Mouse (Mus musculus): Measurements from ENCODE around the gene Ybx2. TPM values are rescaled to one million over a fixed set of nuclear protein-coding genes. Genes with fewer than 3 reads are reported as not detected.

The Ybx2 gene
- polyA plus RNA-seq (2015; fragmentation: Nextera tagmentation; extraction: Ambion mirVana) = 3.6 and 4.6 TPM in 2 replicates

GRCm38 (mm10) chr11:69935137-69935879, at the start of gene Ybx2:
Gene Ybx2, plus strand, starts transcription at chr11:69935796.
- 0 out of 2 replicates have a peak within 1 kb of the TSS, but pooled peaks have one; percentile 11 for H3K27ac ChIP-seq

GRCm38 (mm10) chr11:69886907-69887635, 48.5 kb upstream of the Ybx2 start:
- ATAC-seq (ENCODE audit: insufficient number of reproducible peaks, low FRiP score, low TSS enrichment, low read depth) = no peak
- peaks cover 2% of the 10 kb centered on the region; the same call in 1 of the 2 replicates for H3K4me1 ChIP-seq
- 71% methylated on average over 8 of the region's 8 CpGs for WGBS

More at GRCm38 (mm10) chr11:69935137-69935879, at the start of gene Ybx2:
- WGBS = 2% methylated on average over 40 of the region's 62 CpGs
- Histone ChIP-seq H3K9me3 (no peaks in the 10 kb centered on the region), H3K4me2 (peak within 1 kb of the TSS; percentile 99), H3K9ac (peak within 1 kb of the TSS; percentile 37), H3K36me3 (no peaks in the 10 kb centered on the region), H3K4me1 (peaks cover 48% of the 10 kb centered on the region), H3K27me3 (peaks cover 10% of the 10 kb centered on the region; the same call in 1 of the 2 replicates), H3K4me3 (peak within 1 kb of the TSS; percentile 54)
- ATAC-seq (ENCODE audit: insufficient number of reproducible peaks, low FRiP score, low TSS enrichment, low read depth) = peak; percentile 90

GRCm38 (mm10) chr11:69891482-69891881, 44.1 kb upstream of the Ybx2 start:
- WGBS = 75% methylated on average over 4 of the region's 4 CpGs
- no peaks in the 10 kb centered on the region for H3K27me3 ChIP-seq
- H3K9ac ChIP-seq = no peak overlapping the region
- no peaks in the 10 kb centered on the region for H3K36me3 ChIP-seq
- H3K27ac ChIP-seq = no peak overlapping the region
- H3K4me1 ChIP-seq = peaks cover 2% of the 10 kb centered on the region; the same call in 1 of the 2 replicates
- no peak overlapping the region for H3K4me2 ChIP-seq
- no peak overlapping the region for H3K4me3 ChIP-seq
- no peak for ATAC-seq (ENCODE audit: insufficient number of reproducible peaks, low FRiP score, low TSS enrichment, low read depth)
- no peaks in the 10 kb centered on the region for H3K9me3 ChIP-seq

More at GRCm38 (mm10) chr11:69886907-69887635, 48.5 kb upstream of the Ybx2 start:
- Histone ChIP-seq H3K27me3 (no peaks in the 10 kb centered on the region), H3K27ac (no peak overlapping the region), H3K4me2 (no peak overlapping the region), H3K4me3 (no peak overlapping the region), H3K36me3 (no peaks in the 10 kb centered on the region), H3K9me3 (no peaks in the 10 kb centered on the region), H3K9ac (no peak overlapping the region)

- no peaks in the 10 kb centered on the region for H3K9me3 ChIP-seq
- 55% methylated on average over 5 of the region's 5 CpGs for WGBS
- no peaks in the 10 kb centered on the region for H3K36me3 ChIP-seq
- H3K4me1 ChIP-seq = peaks cover 9% of the 10 kb centered on the region
- H3K4me2 ChIP-seq = no peak overlapping the region
- H3K4me3 ChIP-seq = no peak overlapping the region
- H3K27ac ChIP-seq = no peak overlapping the region
- no peaks in the 10 kb centered on the region for H3K27me3 ChIP-seq
- ATAC-seq (ENCODE audit: insufficient number of reproducible peaks, low FRiP score, low TSS enrichment, low read depth) = no peak
- no peak overlapping the region for H3K9ac ChIP-seq
Observed at GRCm38 (mm10) chr11:69894671-69895070, 40.9 kb upstream of the Ybx2 start.

- H3K36me3 ChIP-seq = no peaks in the 10 kb centered on the region
- H3K4me3 ChIP-seq = no peak within 1 kb of the TSS
- no peaks in the 10 kb centered on the region for H3K9me3 ChIP-seq
- no peak within 1 kb of the TSS for H3K27ac ChIP-seq
- WGBS = 69% methylated on average over 4 of the region's 4 CpGs
- no peak within 1 kb of the TSS for H3K9ac ChIP-seq
- no peaks in the 10 kb centered on the region for H3K27me3 ChIP-seq
- no peak within 1 kb of the TSS for H3K4me2 ChIP-seq
- peaks cover 12% of the 10 kb centered on the region for H3K4me1 ChIP-seq
- no peak for ATAC-seq (ENCODE audit: insufficient number of reproducible peaks, low FRiP score, low TSS enrichment, low read depth)
Observed at GRCm38 (mm10) chr11:69895291-69895690, 40.3 kb upstream of the Ybx2 start, which contains the start of gene Acap1. Gene Acap1, minus strand, starts transcription at chr11:69895539.

GRCm38 (mm10) chr11:69899870-69900269, 35.7 kb upstream of the Ybx2 start:
- H3K27ac ChIP-seq = peak overlapping the region; percentile 98; the same call in 1 of the 2 replicates
- H3K9ac ChIP-seq = no peak overlapping the region
- WGBS = 10% methylated on average over 4 of the region's 4 CpGs
- H3K4me2 ChIP-seq = peak overlapping the region; percentile 91
- no peak for ATAC-seq (ENCODE audit: insufficient number of reproducible peaks, low FRiP score, low TSS enrichment, low read depth)
- peak overlapping the region; percentile 86 for H3K4me3 ChIP-seq
- H3K27me3 ChIP-seq = no peaks in the 10 kb centered on the region
- H3K9me3 ChIP-seq = no peaks in the 10 kb centered on the region
- peaks cover 23% of the 10 kb centered on the region for H3K4me1 ChIP-seq
- H3K36me3 ChIP-seq = peaks cover 17% of the 10 kb centered on the region

GRCm38 (mm10) chr11:69900471-69901405, 34.9 kb upstream of the Ybx2 start, which contains the start of the genes 2810408A11Rik and Neurl4:
Gene 2810408A11Rik, minus strand, starts transcription at chr11:69900987.
Gene Neurl4, plus strand, starts transcription at chr11:69901072.
- peak; percentile 92 for ATAC-seq (ENCODE audit: insufficient number of reproducible peaks, low FRiP score, low TSS enrichment, low read depth)
- peaks cover 23% of the 10 kb centered on the region for H3K4me1 ChIP-seq
- peak within 1 kb of the TSS; percentile 91 for H3K4me2 ChIP-seq
- H3K27ac ChIP-seq = peak within 1 kb of the TSS; percentile 98
- peaks cover 25% of the 10 kb centered on the region for H3K36me3 ChIP-seq
- WGBS = under 1% methylated on average over 38 of the region's 38 CpGs
- H3K4me3 ChIP-seq = peak within 1 kb of the TSS; percentile 86
- no peaks in the 10 kb centered on the region for H3K9me3 ChIP-seq
- H3K9ac ChIP-seq = peak within 1 kb of the TSS; percentile 84
- H3K27me3 ChIP-seq = no peaks in the 10 kb centered on the region

- Histone ChIP-seq H3K4me3 (peak overlapping the region; percentile 86), H3K9me3 (no peaks in the 10 kb centered on the region), H3K27ac (peak overlapping the region; percentile 98), H3K27me3 (no peaks in the 10 kb centered on the region), H3K36me3 (peaks cover 32% of the 10 kb centered on the region), H3K4me1 (peaks cover 23% of the 10 kb centered on the region), H3K9ac (peak overlapping the region; percentile 84), H3K4me2 (peak overlapping the region; percentile 91)
- ATAC-seq (ENCODE audit: insufficient number of reproducible peaks, low FRiP score, low TSS enrichment, low read depth) = peak; percentile 78
- under 1% methylated on average over 42 of the region's 42 CpGs for WGBS
Observed at GRCm38 (mm10) chr11:69901406-69901846, 34.2 kb upstream of the Ybx2 start.

GRCm38 (mm10) chr11:69901993-69902392, 33.6 kb upstream of the Ybx2 start:
- H3K27ac ChIP-seq = peak overlapping the region; percentile 98
- peak overlapping the region; percentile 84 for H3K9ac ChIP-seq
- no peaks in the 10 kb centered on the region for H3K27me3 ChIP-seq
- H3K36me3 ChIP-seq = peaks cover 38% of the 10 kb centered on the region
- H3K4me1 ChIP-seq = peaks cover 23% of the 10 kb centered on the region
- H3K4me3 ChIP-seq = peak overlapping the region; percentile 86
- WGBS = under 1% methylated on average over 36 of the region's 39 CpGs
- no peaks in the 10 kb centered on the region for H3K9me3 ChIP-seq
- H3K4me2 ChIP-seq = peak overlapping the region; percentile 91
- ATAC-seq (ENCODE audit: insufficient number of reproducible peaks, low FRiP score, low TSS enrichment, low read depth) = no peak

- H3K36me3 ChIP-seq = peaks cover 47% of the 10 kb centered on the region
- peak overlapping the region; percentile 86 for H3K4me3 ChIP-seq
- WGBS = 89% methylated on average over 13 of the region's 13 CpGs
- no peaks in the 10 kb centered on the region for H3K27me3 ChIP-seq
- peaks cover 23% of the 10 kb centered on the region for H3K4me1 ChIP-seq
- no peaks in the 10 kb centered on the region for H3K9me3 ChIP-seq
- peak overlapping the region; percentile 98; the same call in 1 of the 2 replicates for H3K27ac ChIP-seq
- ATAC-seq (ENCODE audit: insufficient number of reproducible peaks, low FRiP score, low TSS enrichment, low read depth) = no peak
- no peak overlapping the region for H3K9ac ChIP-seq
- peak overlapping the region; percentile 91 for H3K4me2 ChIP-seq
Observed at GRCm38 (mm10) chr11:69902972-69903371, 32.6 kb upstream of the Ybx2 start.

GRCm38 (mm10) chr11:69904311-69904710, 31.3 kb upstream of the Ybx2 start:
- H3K9me3 ChIP-seq = no peaks in the 10 kb centered on the region
- 93% methylated on average over 9 of the region's 9 CpGs for WGBS
- peaks cover 19% of the 10 kb centered on the region for H3K4me1 ChIP-seq
- ATAC-seq (ENCODE audit: insufficient number of reproducible peaks, low FRiP score, low TSS enrichment, low read depth) = no peak
- no peak overlapping the region for H3K9ac ChIP-seq
- no peak overlapping the region for H3K4me2 ChIP-seq
- no peaks in the 10 kb centered on the region for H3K27me3 ChIP-seq
- H3K4me3 ChIP-seq = no peak overlapping the region
- H3K27ac ChIP-seq = no peak overlapping the region
- peaks cover 61% of the 10 kb centered on the region for H3K36me3 ChIP-seq
